11 mouse cellular contexts compared by ENCODE assay signal in the genomic region with DNA sequence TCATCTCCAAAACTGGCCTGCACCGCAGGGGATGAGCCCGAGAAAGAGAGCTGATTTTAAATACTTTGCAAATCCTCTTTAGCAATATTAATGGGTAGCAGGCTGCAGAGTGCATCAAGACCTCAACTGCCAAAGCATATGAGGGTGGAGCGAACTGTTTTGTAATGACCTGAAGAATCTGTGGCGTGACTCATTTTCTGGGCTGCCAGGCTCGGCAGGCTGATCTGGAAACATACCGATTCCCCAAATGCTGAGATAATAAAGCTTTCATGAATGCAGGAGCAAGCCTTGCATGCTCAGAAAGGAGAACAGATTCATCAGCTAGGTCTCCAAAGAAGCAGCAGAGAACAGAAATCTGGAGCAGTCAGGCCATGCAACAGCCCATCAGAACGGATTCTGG.
DNase-seq lines count a peak whose midpoint lies in the region; ATAC-seq and TF ChIP-seq lines count a peak whose summit lies in the region.
"Had no signal": no experiment of that assay in that cellular context is flagged by ENCODE, and none has a peak within 500 bp of the region (broad histone marks: within the 10 kb centered on the region; RNA-seq: fewer than 3 reads in every experiment).

No protein-coding gene starts in this region.

- no peak overlapping the region for H3K4me2 ChIP-seq in heart, embryonic 11.5 days
- H3K4me2 ChIP-seq: limb, embryonic 13.5 days; stomach, embryonic 15.5 days had no signal

- TF ChIP-seq CTCF in layer of hippocampus, adult 2 months (conservative IDR thresholded peaks at IDR 0.05), result no peak

- no peak overlapping the region for H3K4me3 ChIP-seq in heart, embryonic 11.5 days (ENCODE audit: low read depth, low read length)
- no peak overlapping the region for H3K4me3 ChIP-seq in layer of hippocampus, adult 2 months
- H3K4me3 ChIP-seq: limb, embryonic 13.5 days; stomach, embryonic 15.5 days had no signal

- ATAC-seq in heart, embryonic 11.5 days (replicated peaks; ENCODE audit: insufficient number of reproducible peaks, low FRiP score, low TSS enrichment), result no peak

- no peaks in the 10 kb centered on the region for H3K4me1 ChIP-seq in heart, embryonic 11.5 days (ENCODE audit: control insufficient read depth, insufficient read depth, low read length)
- H3K4me1 ChIP-seq: stomach, embryonic 15.5 days had no signal

- no peaks in the 10 kb centered on the region for H3K9me3 ChIP-seq in heart, embryonic 11.5 days (replicated peaks; ENCODE audit: control insufficient read depth, low read length)
- H3K9me3 ChIP-seq: limb, embryonic 13.5 days; stomach, embryonic 15.5 days had no signal

- peak; percentile 87 for DNase-seq in heart, adult 11 months
- peak; percentile 73 for DNase-seq in 3T3-L1 (ENCODE audit: low read depth, low spot score)
- peak; percentile 73 for DNase-seq in brain, adult 2 months (ENCODE audit: low read depth, low spot score)
- peak; percentile 23 to 27 for DNase-seq in layer of hippocampus, adult 2 months (ENCODE audit: low spot score in 2 of 2)
- no peak for DNase-seq in embryo, embryonic 10 days (ENCODE audit: low spot score)
- no peak for DNase-seq in thymus, postnatal 10 days (ENCODE audit: low spot score in 2 of 2)
- no peak for DNase-seq in ovary, adult 18-20 months (ENCODE audit: low spot score)
- DNase-seq: kidney, adult 18-20 months had no signal

- H3K27ac ChIP-seq in heart, embryonic 11.5 days (ENCODE audit: low read depth, low read length), result no peak overlapping the region
- H3K27ac ChIP-seq in layer of hippocampus, adult 2 months, result peak overlapping the region; percentile 81
- H3K27ac ChIP-seq: limb, embryonic 13.5 days; stomach, embryonic 15.5 days had no signal

- H3K27me3 ChIP-seq in heart, embryonic 11.5 days (ENCODE audit: control insufficient read depth, insufficient read depth, low read length), result no peaks in the 10 kb centered on the region
- H3K27me3 ChIP-seq: limb, embryonic 13.5 days; stomach, embryonic 15.5 days had no signal

- WGBS in heart, embryonic 11.5 days (ENCODE audit: insufficient replicate concordance), result 73% methylated on average over 7 of the region's 7 CpGs

- no peaks in the 10 kb centered on the region for H3K36me3 ChIP-seq in heart, embryonic 11.5 days (ENCODE audit: control insufficient read depth, insufficient read depth, low read length)
- H3K36me3 ChIP-seq: limb, embryonic 13.5 days; stomach, embryonic 15.5 days had no signal

- no peak overlapping the region for H3K9ac ChIP-seq in heart, embryonic 11.5 days (ENCODE audit: low read depth, low read length)
- H3K9ac ChIP-seq: limb, embryonic 13.5 days; stomach, embryonic 15.5 days had no signal

Comparison
In these comparisons a context has a peak if more than half of its experiments do, and no peak if none do; other contexts are left out.
1. DNase-seq: peak in heart, adult 11 months (single experiment), 3T3-L1 (single experiment), brain, adult 2 months (single experiment) and layer of hippocampus, adult 2 months (2 of 2); none in embryo, embryonic 10 days (single experiment), thymus, postnatal 10 days (0 of 2) and ovary, adult 18-20 months (single experiment).